30 mouse cellular contexts compared by ENCODE assay signal in the genomic region with DNA sequence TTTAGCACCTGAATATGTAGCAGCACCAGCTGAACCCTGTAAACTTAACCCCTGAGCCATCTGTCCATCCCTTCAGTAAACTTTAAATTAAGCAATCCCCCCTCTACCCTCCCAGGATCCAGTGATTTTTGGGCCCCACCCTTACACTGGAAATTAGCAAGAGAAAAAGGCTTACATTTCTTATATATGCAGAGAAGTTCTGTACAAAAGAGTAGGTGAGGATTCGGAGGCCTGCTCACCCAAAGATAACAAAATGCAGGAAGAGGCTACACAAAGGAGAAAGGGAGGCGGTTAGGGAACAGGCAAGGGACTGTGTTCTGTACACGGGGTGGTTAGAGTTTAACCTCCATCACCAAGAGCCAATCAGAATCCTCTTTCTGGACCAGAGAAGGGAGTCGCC.
"Had no signal": no experiment of that assay in that cellular context is flagged by ENCODE, and none has a peak within 500 bp of the region (broad histone marks: within the 10 kb centered on the region; RNA-seq: fewer than 3 reads in every experiment).

No protein-coding gene starts in this region.

- H3K9me3 ChIP-seq: heart, embryonic 13.5 days; heart, embryonic 15.5 days; hindbrain, embryonic 10.5 days; hindbrain, embryonic 12.5 days; intestine, embryonic 15.5 days; limb, embryonic 10.5 days; limb, embryonic 12.5 days; liver, embryonic 13.5 days; liver, embryonic 15.5 days had no signal

- DNase-seq: gastrocnemius, postnatal 14 days; gastrocnemius, postnatal 36 days; heart, adult 11 months; heart, adult 2 months; heart, postnatal 14 days; heart, postnatal 4 days; kidney, adult 18-20 months; kidney, adult 8-10 months; kidney, postnatal 10 days; kidney, postnatal 25 days; kidney, postnatal 4 days; liver; liver, embryonic 13.5 days; liver, postnatal 0 days had no signal

- H3K27ac ChIP-seq: heart, adult 2 months; hindbrain, embryonic 10.5 days; hindbrain, embryonic 12.5 days; hindbrain, embryonic 14.5 days; intestine, embryonic 15.5 days; layer of hippocampus, adult 2 months; left cerebral cortex, adult 2 months; limb, embryonic 10.5 days; limb, embryonic 12.5 days; liver, embryonic 13.5 days; liver, embryonic 15.5 days had no signal

- H3K4me3 ChIP-seq: heart, adult 2 months; heart, embryonic 13.5 days; heart, embryonic 15.5 days; hindbrain, embryonic 10.5 days; hindbrain, embryonic 12.5 days; intestine, embryonic 15.5 days; layer of hippocampus, adult 2 months; left cerebral cortex, adult 2 months; limb, embryonic 10.5 days; limb, embryonic 12.5 days; liver, embryonic 13.5 days; liver, embryonic 15.5 days had no signal

- H3K36me3 ChIP-seq: heart, embryonic 13.5 days; heart, embryonic 15.5 days; hindbrain, embryonic 12.5 days; intestine, embryonic 15.5 days; limb, embryonic 12.5 days; liver, embryonic 13.5 days; liver, embryonic 15.5 days had no signal

- H3K9ac ChIP-seq: heart, embryonic 13.5 days; heart, embryonic 15.5 days; hindbrain, embryonic 12.5 days; hindbrain, embryonic 14.5 days; intestine, embryonic 15.5 days; limb, embryonic 12.5 days; liver, embryonic 13.5 days; liver, embryonic 15.5 days; liver, postnatal 0 days had no signal

- H3K4me1 ChIP-seq: liver, embryonic 13.5 days; liver, embryonic 15.5 days had no signal

- H3K4me2 ChIP-seq: heart, embryonic 11.5 days; heart, embryonic 13.5 days; heart, embryonic 15.5 days; hindbrain, embryonic 12.5 days; hindbrain, embryonic 14.5 days; intestine, embryonic 15.5 days; limb, embryonic 12.5 days; liver, embryonic 11.5 days; liver, embryonic 13.5 days; liver, embryonic 15.5 days had no signal

- H3K27me3 ChIP-seq: heart, embryonic 13.5 days; heart, embryonic 15.5 days; hindbrain, embryonic 12.5 days; intestine, embryonic 15.5 days; limb, embryonic 12.5 days; liver, embryonic 13.5 days; liver, embryonic 15.5 days had no signal

- ATAC-seq: hindbrain, embryonic 16.5 days; inflammation-experienced regulatory T-cells, adult 6 months; intestine, embryonic 15.5 days; intestine, postnatal 0 days; liver, postnatal 0 days had no signal
